Mouse (Mus musculus) hindbrain, embryonic 16.5 days (tissue): ENCODE measurements around the gene Arid5b. TPM values are rescaled to one million over a fixed set of nuclear protein-coding genes. Genes with fewer than 3 reads are reported as not detected.

Experiments used
- ATAC-seq: fragments of 200-750 bp; cut with Nextera tagmentation; 2 replicates; pipeline ENCODE4 v1.8.0; 2017; ENCODE audit warnings: moderate TSS enrichment, moderate library complexity
- H3K27ac ChIP-seq: fragments of 300-500 bp; sonication (generic); 2 replicates; pipeline ENCODE4 v1.5.1; 2014; ENCODE audit warnings: low read depth, mild to moderate bottlenecking, control low read depth, low read length, moderate library complexity
- H3K27me3 ChIP-seq: fragments of 300-500 bp; sonication (generic); replicated peaks from 2 replicates; pipeline ENCODE4 v1.6.1; 2014; ENCODE audit warnings: low read length; ENCODE audit not compliant: control insufficient read depth, insufficient read depth
- H3K36me3 ChIP-seq: fragments of 300-500 bp; sonication (generic); 2 replicates; pipeline ENCODE4 v1.6.1; 2014; ENCODE audit warnings: mild to moderate bottlenecking, low read length, moderate library complexity, mixed read lengths; ENCODE audit not compliant: control insufficient read depth, insufficient read depth
- H3K4me1 ChIP-seq: fragments of 300-500 bp; sonication (generic); 2 replicates; pipeline ENCODE4 v1.6.1; 2014; ENCODE audit warnings: low read depth, low read length; ENCODE audit not compliant: control insufficient read depth, insufficient read depth
- H3K4me2 ChIP-seq: fragments of 300-500 bp; sonication (generic); 2 replicates; pipeline ENCODE4 v1.6.1; 2014; ENCODE audit warnings: mild to moderate bottlenecking, low read length, control low read depth, moderate library complexity
- H3K4me3 ChIP-seq: fragments of 300-500 bp; sonication (generic); 2 replicates; pipeline ENCODE4 v1.5.1; 2014; ENCODE audit warnings: mild to moderate bottlenecking, low read length, control low read depth, moderate library complexity
- H3K9ac ChIP-seq: fragments of 300-500 bp; sonication (generic); 2 replicates; pipeline ENCODE4 v1.6.1; 2014; ENCODE audit warnings: low read depth, mild to moderate bottlenecking, control low read depth, low read length, moderate library complexity
- H3K9me3 ChIP-seq: fragments of 300-500 bp; sonication (generic); 2 replicates; pipeline ENCODE4 v1.6.1; 2014; ENCODE audit warnings: mild to moderate bottlenecking, low read length, moderate library complexity; ENCODE audit not compliant: control insufficient read depth
- WGBS: fragments of 180-500 bp; shearing (Covaris S2); extraction: QIAGEN DNeasy Blood & Tissue Kit; methylation state at CpG from one replicate; pipeline ENCODE4 v1.1.7; 2014; 5-methylcytosine and 5-hydroxymethylcytosine counted together
- polyA plus RNA-seq: library from polyadenylated mRNA; unstranded; fragments of >200 nt; fragmentation: Nextera tagmentation; extraction: Ambion mirVana; gene quantifications from 2 replicates; pipeline ENCODE4 v1.2.1, GENCODE M21; 2015

Gene Arid5b
- polyA plus RNA-seq, 1 experiment from 2014 or later = 16.6 TPM

GRCm38 (mm10) chr10:68135416-68135815 lies 143.1 kb downstream of the Arid5b start:
- peak overlapping the region; percentile 41; the same call in 1 of the 2 replicates for H3K4me3 ChIP-seq
- 0 out of 2 replicates have a peak, but pooled peaks cover 3% of the 10 kb centered on the region for H3K9me3 ChIP-seq
- WGBS = 13% methylated on average over 4 of the region's 4 CpGs
- no peaks in the 10 kb centered on the region for H3K27me3 ChIP-seq
- 0 out of 2 replicates have a peak overlapping the region, but pooled peaks have one; percentile 6 for H3K9ac ChIP-seq
- peak overlapping the region; percentile 73 for H3K4me2 ChIP-seq
- ATAC-seq = no peak
- 0 out of 2 replicates have a peak overlapping the region, but pooled peaks have one; percentile 4 for H3K27ac ChIP-seq
- peaks cover 17% of the 10 kb centered on the region for H3K4me1 ChIP-seq
- H3K36me3 ChIP-seq = 0 out of 2 replicates have a peak, but pooled peaks cover 4% of the 10 kb centered on the region

GRCm38 (mm10) chr10:68134549-68134948 lies 144.0 kb downstream of the Arid5b start:
- Histone ChIP-seq H3K4me2 (peak overlapping the region; percentile 73), H3K9ac (no peak overlapping the region), H3K36me3 (0 out of 2 replicates have a peak, but pooled peaks cover 4% of the 10 kb centered on the region), H3K27ac (no peak overlapping the region), H3K27me3 (no peaks in the 10 kb centered on the region), H3K4me1 (peaks cover 17% of the 10 kb centered on the region), H3K4me3 (no peak overlapping the region), H3K9me3 (0 out of 2 replicates have a peak, but pooled peaks cover 3% of the 10 kb centered on the region)
- 75% methylated on average over 4 of the region's 4 CpGs for whole genome bisulfite sequencing
- no peak for ATAC-seq

- H3K4me3 ChIP-seq = no peak overlapping the region
- H3K4me1 ChIP-seq = peaks cover 17% of the 10 kb centered on the region
- 0 out of 2 replicates have a peak, but pooled peaks cover 3% of the 10 kb centered on the region for H3K9me3 ChIP-seq
- 77% methylated on average over 5 of the region's 5 CpGs for WGBS
- no peak overlapping the region for H3K27ac ChIP-seq
- H3K27me3 ChIP-seq = no peaks in the 10 kb centered on the region
- 0 out of 2 replicates have a peak, but pooled peaks cover 4% of the 10 kb centered on the region for H3K36me3 ChIP-seq
- no peak overlapping the region for H3K9ac ChIP-seq
- no peak overlapping the region for H3K4me2 ChIP-seq
- ATAC-seq = no peak
Observed at GRCm38 (mm10) chr10:68134071-68134470, 144.5 kb downstream of the Arid5b start.

- H3K27ac ChIP-seq = no peak overlapping the region
- H3K9me3 ChIP-seq = no peaks in the 10 kb centered on the region
- H3K4me1 ChIP-seq = peaks cover 17% of the 10 kb centered on the region
- H3K9ac ChIP-seq = no peak overlapping the region
- no peak for ATAC-seq
- no peak overlapping the region for H3K4me2 ChIP-seq
- no peak overlapping the region for H3K4me3 ChIP-seq
- WGBS = 77% methylated on average over 9 of the region's 9 CpGs
- 0 out of 2 replicates have a peak, but pooled peaks cover 4% of the 10 kb centered on the region for H3K36me3 ChIP-seq
- H3K27me3 ChIP-seq = no peaks in the 10 kb centered on the region
Observed at GRCm38 (mm10) chr10:68132636-68133035, 145.9 kb downstream of the Arid5b start.

GRCm38 (mm10) chr10:68132154-68132553 lies 146.4 kb downstream of the Arid5b start:
- Histone ChIP-seq H3K4me1 (peaks cover 17% of the 10 kb centered on the region), H3K4me2 (no peak overlapping the region), H3K27ac (no peak overlapping the region), H3K27me3 (no peaks in the 10 kb centered on the region), H3K9ac (no peak overlapping the region), H3K9me3 (no peaks in the 10 kb centered on the region), H3K36me3 (0 out of 2 replicates have a peak, but pooled peaks cover 4% of the 10 kb centered on the region), H3K4me3 (no peak overlapping the region)
- WGBS = 93% methylated on average over 5 of the region's 5 CpGs
- no peak for ATAC-seq

- WGBS = 54% methylated on average over 7 of the region's 7 CpGs
- no peak for ATAC-seq
- Histone ChIP-seq H3K4me1 (no peaks in the 10 kb centered on the region), H3K27me3 (no peaks in the 10 kb centered on the region), H3K9me3 (no peaks in the 10 kb centered on the region), H3K27ac (no peak overlapping the region), H3K4me3 (no peak overlapping the region), H3K36me3 (0 out of 2 replicates have a peak, but pooled peaks cover 4% of the 10 kb centered on the region), H3K9ac (no peak overlapping the region), H3K4me2 (no peak overlapping the region)
Observed at GRCm38 (mm10) chr10:68129651-68130050, 148.9 kb downstream of the Arid5b start.

- 82% methylated on average over 3 of the region's 3 CpGs for WGBS
- Histone ChIP-seq H3K27me3 (no peaks in the 10 kb centered on the region), H3K4me1 (no peaks in the 10 kb centered on the region), H3K9me3 (no peaks in the 10 kb centered on the region), H3K36me3 (0 out of 2 replicates have a peak, but pooled peaks cover 4% of the 10 kb centered on the region), H3K4me3 (no peak overlapping the region), H3K27ac (no peak overlapping the region), H3K4me2 (no peak overlapping the region), H3K9ac (no peak overlapping the region)
- no peak for ATAC-seq
Observed at GRCm38 (mm10) chr10:68129009-68129408, 149.5 kb downstream of the Arid5b start.

- H3K4me3 ChIP-seq = no peak overlapping the region
- WGBS = 75% methylated on average over 10 of the region's 10 CpGs
- no peaks in the 10 kb centered on the region for H3K9me3 ChIP-seq
- H3K27ac ChIP-seq = no peak overlapping the region
- H3K36me3 ChIP-seq = 0 out of 2 replicates have a peak, but pooled peaks cover 4% of the 10 kb centered on the region
- H3K27me3 ChIP-seq = no peaks in the 10 kb centered on the region
- ATAC-seq = no peak
- H3K9ac ChIP-seq = no peak overlapping the region
- H3K4me2 ChIP-seq = no peak overlapping the region
- H3K4me1 ChIP-seq = no peaks in the 10 kb centered on the region
Observed at GRCm38 (mm10) chr10:68128441-68128848, 150.1 kb downstream of the Arid5b start.

GRCm38 (mm10) chr10:68127604-68128256 lies 150.8 kb downstream of the Arid5b start:
- H3K27me3 ChIP-seq = no peaks in the 10 kb centered on the region
- no peaks in the 10 kb centered on the region for H3K36me3 ChIP-seq
- no peak for ATAC-seq
- no peak overlapping the region for H3K4me2 ChIP-seq
- 72% methylated on average over 6 of the region's 6 CpGs for WGBS
- no peak overlapping the region for H3K9ac ChIP-seq
- H3K9me3 ChIP-seq = no peaks in the 10 kb centered on the region
- H3K27ac ChIP-seq = no peak overlapping the region
- H3K4me3 ChIP-seq = no peak overlapping the region
- H3K4me1 ChIP-seq = no peaks in the 10 kb centered on the region
